Mouse (Mus musculus) embryonic facial prominence, embryonic 10.5 days (tissue): ENCODE results near the gene Mogat2. TPM values are rescaled to one million over a fixed set of nuclear protein-coding genes. Genes with fewer than 3 reads are reported as not detected.

ENCODE experiments used
- DNase-seq: peaks from one replicate; pipeline ENCODE4 v3.0.0-alpha.2; 2017; ENCODE audit warnings: low spot score
- H3K27ac ChIP-seq: fragments of 300-500 bp; sonication (generic); replicated peaks from 2 replicates; pipeline ENCODE4 v1.5.1; 2016; ENCODE audit warnings: mild to moderate bottlenecking
- H3K27me3 ChIP-seq: fragments of 300-500 bp; sonication (generic); replicated peaks from 2 replicates; pipeline ENCODE4 v1.6.1; 2016; ENCODE audit warnings: low read depth, mild to moderate bottlenecking; ENCODE audit not compliant: poor library complexity, severe bottlenecking
- H3K36me3 ChIP-seq: fragments of 300-500 bp; sonication (generic); replicated peaks from 2 replicates; pipeline ENCODE4 v1.6.1; 2016; ENCODE audit warnings: mild to moderate bottlenecking, moderate library complexity
- H3K4me1 ChIP-seq: fragments of 300-500 bp; sonication (generic); 2 replicates; pipeline ENCODE4 v1.6.1; 2016
- H3K4me3 ChIP-seq: fragments of 300-500 bp; sonication (generic); 2 replicates; pipeline ENCODE4 v1.5.1; 2016; ENCODE audit warnings: mild to moderate bottlenecking, moderate library complexity
- H3K9me3 ChIP-seq: fragments of 300-500 bp; sonication (generic); 2 replicates; pipeline ENCODE4 v1.6.1; 2016; ENCODE audit warnings: mild to moderate bottlenecking
- WGBS: fragments of 180-500 bp; shearing (Covaris S2); methylation state at CpG from one replicate; pipeline ENCODE4 v1.1.7; 2016; 5-methylcytosine and 5-hydroxymethylcytosine counted together
- polyA plus RNA-seq: library from polyadenylated mRNA; unstranded; fragments of >200 nt; fragmentation: Nextera tagmentation; extraction: Ambion mirVana; gene quantifications from 2 replicates; pipeline ENCODE4 v1.2.1, GENCODE M21; 2016

The Mogat2 gene
- polyA plus RNA-seq, 1 experiment from 2014 or later: 38.5 TPM

GRCm38 (mm10) chr7:99185405-99185804 lies 53.0 kb downstream of the Mogat2 start:
- Histone ChIP-seq H3K4me3 (no peak overlapping the region), H3K27me3 (peaks cover 29% of the 10 kb centered on the region), H3K27ac (no peak overlapping the region), H3K4me1 (peaks cover 29% of the 10 kb centered on the region), H3K36me3 (no peaks in the 10 kb centered on the region), H3K9me3 (no peaks in the 10 kb centered on the region)
- WGBS: 84% methylated on average over 3 of the region's 3 CpGs
- no peak for DNase-seq

GRCm38 (mm10) chr7:99183751-99184150 lies 54.7 kb downstream of the Mogat2 start:
- WGBS: 74% methylated on average over 6 of the region's 6 CpGs
- no peak for DNase-seq

GRCm38 (mm10) chr7:99182432-99183172 lies 55.8 kb downstream of the Mogat2 start, which contains the start of gene Dgat2:
Gene Dgat2 (minus strand): TSS chr7:99182719.
- Histone ChIP-seq H3K9me3 (no peaks in the 10 kb centered on the region), H3K27ac (peak within 1 kb of the TSS; percentile 96), H3K4me1 (peaks cover 30% of the 10 kb centered on the region), H3K27me3 (peaks cover 29% of the 10 kb centered on the region), H3K4me3 (peak within 1 kb of the TSS; percentile 78), H3K36me3 (no peaks in the 10 kb centered on the region)
- WGBS: 0% methylated on average over 63 of the region's 63 CpGs
- peak; percentile 94 for DNase-seq

More at GRCm38 (mm10) chr7:99183751-99184150, 54.7 kb downstream of the Mogat2 start:
- peaks cover 29% of the 10 kb centered on the region for H3K27me3 ChIP-seq
- no peaks in the 10 kb centered on the region for H3K36me3 ChIP-seq
- peaks cover 29% of the 10 kb centered on the region for H3K4me1 ChIP-seq
- H3K4me3 ChIP-seq: peak overlapping the region; percentile 78; the same call in 1 of the 2 replicates
- H3K9me3 ChIP-seq: no peaks in the 10 kb centered on the region
- H3K27ac ChIP-seq: no peak overlapping the region

DNA sequence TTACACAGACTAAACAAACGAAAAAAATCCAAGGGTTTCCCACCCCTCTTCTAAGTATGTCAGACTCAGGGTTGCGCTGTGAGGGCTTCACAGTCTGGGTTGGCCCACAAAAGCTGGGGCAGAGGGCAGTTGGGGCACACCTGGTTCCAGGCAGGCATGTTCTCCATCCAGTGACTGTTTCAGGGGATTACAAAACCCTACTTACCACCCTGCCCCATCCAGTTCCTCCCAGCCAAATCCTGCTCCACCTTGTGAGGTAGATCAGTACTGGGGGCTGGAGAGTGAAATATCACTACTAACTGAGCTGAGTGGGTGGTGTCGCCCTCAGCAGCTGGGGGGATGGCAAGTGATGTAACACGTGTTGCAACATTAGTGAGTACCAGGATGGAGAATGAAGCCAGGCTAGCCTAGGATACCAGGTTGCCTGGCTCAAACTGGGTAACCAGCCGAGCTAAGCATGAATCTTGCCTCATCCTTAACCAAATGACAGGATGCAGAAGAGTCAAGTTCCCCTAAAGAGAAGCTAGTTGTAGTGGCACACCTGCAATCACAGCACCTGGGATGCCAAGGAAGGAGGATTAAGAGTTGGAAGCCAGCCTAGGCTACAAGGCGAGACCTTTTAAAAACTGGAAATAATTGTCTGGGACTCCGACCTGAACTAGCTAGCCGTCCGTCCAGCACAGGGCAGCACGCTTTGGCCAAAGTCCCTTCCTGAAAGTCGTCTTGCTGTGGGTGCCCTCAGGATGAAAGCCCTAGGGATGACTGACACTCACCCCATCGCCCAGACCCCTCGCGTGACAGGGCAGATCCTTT lies 56.6 kb downstream of the Mogat2 start:
- H3K27ac ChIP-seq: peak overlapping the region; percentile 96
- no peaks in the 10 kb centered on the region for H3K36me3 ChIP-seq
- WGBS: 24% methylated on average over 14 of the region's 14 CpGs
- DNase-seq: peak; percentile 23
- peak overlapping the region; percentile 78 for H3K4me3 ChIP-seq
- peaks cover 24% of the 10 kb centered on the region for H3K27me3 ChIP-seq
- H3K9me3 ChIP-seq: no peaks in the 10 kb centered on the region
- H3K4me1 ChIP-seq: peaks cover 34% of the 10 kb centered on the region

- Histone ChIP-seq H3K9me3 (no peaks in the 10 kb centered on the region), H3K4me1 (peaks cover 34% of the 10 kb centered on the region)
- 86% methylated on average over 1 of the region's 1 CpGs for WGBS
Observed at GRCm38 (mm10) chr7:99180162-99180561, 58.3 kb downstream of the Mogat2 start.

GRCm38 (mm10) chr7:99179271-99179670 lies 59.1 kb downstream of the Mogat2 start:
- Histone ChIP-seq H3K27ac (no peak overlapping the region), H3K27me3 (peaks cover 23% of the 10 kb centered on the region), H3K9me3 (no peaks in the 10 kb centered on the region), H3K36me3 (no peaks in the 10 kb centered on the region), H3K4me1 (peaks cover 34% of the 10 kb centered on the region), H3K4me3 (no peak overlapping the region)
- no peak for DNase-seq
- 91% methylated on average over 9 of the region's 9 CpGs for WGBS

More at GRCm38 (mm10) chr7:99180162-99180561, 58.3 kb downstream of the Mogat2 start:
- no peaks in the 10 kb centered on the region for H3K36me3 ChIP-seq
- H3K4me3 ChIP-seq: no peak overlapping the region
- H3K27ac ChIP-seq: no peak overlapping the region
- H3K27me3 ChIP-seq: peaks cover 24% of the 10 kb centered on the region
- no peak for DNase-seq

DNA sequence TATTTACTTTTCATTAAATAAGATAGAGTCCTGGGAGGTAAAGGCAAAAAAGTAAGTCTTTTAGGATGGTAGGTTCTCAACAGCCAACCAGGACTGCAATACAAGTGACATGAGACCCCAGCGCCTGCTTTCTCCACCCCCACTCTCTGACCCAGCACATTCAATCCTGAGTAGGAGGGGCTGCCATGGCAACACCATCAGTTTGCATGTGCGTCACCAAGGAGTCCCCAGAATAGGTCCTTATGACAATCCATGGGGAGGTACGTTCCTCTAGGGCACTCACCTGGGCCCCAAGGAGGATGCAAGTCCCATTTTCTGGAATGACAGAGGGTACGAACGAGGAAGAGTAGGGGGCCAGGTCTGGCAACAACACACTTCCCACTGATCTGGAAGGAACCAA lies 61.0 kb downstream of the Mogat2 start:
- H3K9me3 ChIP-seq: no peaks in the 10 kb centered on the region
- no peaks in the 10 kb centered on the region for H3K36me3 ChIP-seq
- peaks cover 18% of the 10 kb centered on the region for H3K4me1 ChIP-seq
- H3K27me3 ChIP-seq: peaks cover 14% of the 10 kb centered on the region
- no peak for DNase-seq
- H3K4me3 ChIP-seq: no peak overlapping the region
- WGBS: 85% methylated on average over 5 of the region's 5 CpGs
- no peak overlapping the region for H3K27ac ChIP-seq

GRCm38 (mm10) chr7:99175666-99176065 lies 62.8 kb downstream of the Mogat2 start:
- no peak overlapping the region for H3K4me3 ChIP-seq
- no peak for DNase-seq
- H3K9me3 ChIP-seq: no peaks in the 10 kb centered on the region
- no peaks in the 10 kb centered on the region for H3K36me3 ChIP-seq
- H3K4me1 ChIP-seq: peaks cover 17% of the 10 kb centered on the region
- peaks cover 2% of the 10 kb centered on the region for H3K27me3 ChIP-seq
- WGBS: 93% methylated on average over 9 of the region's 9 CpGs
- H3K27ac ChIP-seq: no peak overlapping the region

DNA sequence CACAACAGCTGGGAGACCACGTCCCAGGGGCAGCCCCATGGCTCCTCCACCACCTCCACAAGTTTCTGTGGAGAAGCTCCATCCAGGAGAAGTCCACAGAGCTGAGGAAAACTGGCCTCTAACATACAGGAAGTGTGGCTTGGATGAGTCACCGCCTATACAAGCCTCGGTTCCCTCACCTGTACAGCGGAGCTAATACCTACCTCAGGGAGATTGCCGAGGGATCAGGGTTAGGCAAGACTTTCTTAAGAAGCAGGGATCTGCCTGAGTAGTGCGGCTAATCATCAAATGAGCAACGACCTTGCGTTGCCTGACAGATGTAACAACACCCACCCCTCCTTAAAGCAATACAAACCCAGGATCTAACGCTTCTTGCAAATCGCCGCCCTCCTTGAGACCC lies 63.3 kb downstream of the Mogat2 start:
- Histone ChIP-seq H3K4me3 (no peak overlapping the region), H3K36me3 (no peaks in the 10 kb centered on the region), H3K27me3 (no peaks in the 10 kb centered on the region), H3K27ac (no peak overlapping the region), H3K9me3 (no peaks in the 10 kb centered on the region), H3K4me1 (peaks cover 17% of the 10 kb centered on the region)
- WGBS: 87% methylated on average over 11 of the region's 11 CpGs
- DNase-seq: no peak

GRCm38 (mm10) chr7:99174006-99174405 lies 64.4 kb downstream of the Mogat2 start:
- Histone ChIP-seq H3K36me3 (no peaks in the 10 kb centered on the region), H3K4me1 (peaks cover 17% of the 10 kb centered on the region), H3K9me3 (no peaks in the 10 kb centered on the region), H3K27ac (no peak overlapping the region), H3K4me3 (no peak overlapping the region), H3K27me3 (no peaks in the 10 kb centered on the region)
- WGBS: 91% methylated on average over 4 of the region's 4 CpGs
- DNase-seq: no peak

DNA sequence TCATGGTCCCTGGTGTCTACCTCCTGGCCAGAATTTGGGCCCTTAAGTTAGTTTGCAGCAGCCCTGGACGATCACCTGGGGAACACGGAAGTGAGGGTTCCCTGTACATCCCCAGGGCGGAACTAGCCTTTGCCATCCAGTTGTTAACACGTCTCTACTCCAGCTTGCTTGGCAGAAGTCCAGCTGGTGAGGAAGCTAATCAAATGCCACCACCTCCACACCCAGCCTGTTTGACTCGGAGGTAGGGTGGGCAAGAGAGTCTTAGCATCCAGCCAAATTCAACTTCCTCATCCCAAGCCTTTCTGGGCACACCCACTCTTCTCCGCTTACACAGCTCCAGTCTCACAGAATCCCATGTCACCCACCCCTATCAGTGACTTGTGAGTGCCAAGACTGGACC lies 65.5 kb downstream of the Mogat2 start:
- DNase-seq: no peak
- no peaks in the 10 kb centered on the region for H3K9me3 ChIP-seq
- H3K27ac ChIP-seq: no peak overlapping the region
- H3K36me3 ChIP-seq: no peaks in the 10 kb centered on the region
- H3K4me3 ChIP-seq: no peak overlapping the region
- no peaks in the 10 kb centered on the region for H3K27me3 ChIP-seq
- 91% methylated on average over 6 of the region's 6 CpGs for WGBS
- peaks cover 22% of the 10 kb centered on the region for H3K4me1 ChIP-seq

GRCm38 (mm10) chr7:99171730-99172463 lies 66.5 kb downstream of the Mogat2 start:
- WGBS: 64% methylated on average over 10 of the region's 10 CpGs
- no peaks in the 10 kb centered on the region for H3K27me3 ChIP-seq
- H3K36me3 ChIP-seq: no peaks in the 10 kb centered on the region
- H3K27ac ChIP-seq: no peak overlapping the region
- no peak overlapping the region for H3K4me3 ChIP-seq
- no peak for DNase-seq
- H3K4me1 ChIP-seq: peaks cover 19% of the 10 kb centered on the region
- no peaks in the 10 kb centered on the region for H3K9me3 ChIP-seq
